Mouse (Mus musculus): ENCODE results near the gene Stat2. TPM values are rescaled to one million over a fixed set of nuclear protein-coding genes. Genes with fewer than 3 reads are reported as not detected.
A peak's percentile ranks its signal among the peaks of the same experiment; 100 is the strongest.
"Not testable (repeated sequence)": the region's sequence is repeated elsewhere in the genome, so short reads cannot be mapped to it uniquely, and the experiment has no call there.

Stat2 gene
- polyA plus RNA-seq, 1 experiment from 2014 or later, result 16.4 TPM

- Histone ChIP-seq H3K27me3 (replicated peaks; ENCODE audit: control insufficient read depth, insufficient read depth, low read length) (no peaks in the 10 kb centered on the region), H3K4me1 (ENCODE audit: control insufficient read depth, insufficient read depth, low read length) (peaks cover 7% of the 10 kb centered on the region), H3K4me2 (ENCODE audit: low read depth, low read length) (no peak overlapping the region), H3K9ac (ENCODE audit: low read depth, low read length) (no peak overlapping the region), H3K4me3 (ENCODE audit: low read length) (no peak overlapping the region), H3K36me3 (ENCODE audit: control insufficient read depth, insufficient read depth, low read length) (no peaks in the 10 kb centered on the region), H3K27ac (ENCODE audit: low read length) (no peak overlapping the region), H3K9me3 (ENCODE audit: control insufficient read depth, low read length) (no peaks in the 10 kb centered on the region)
- no peak for ATAC-seq
- 86% methylated on average over 16 of the region's 16 CpGs for WGBS
These were observed 1.0 kb upstream of the Stat2 start for GRCm38 (mm10) chr10:128269206-128269910.

DNA sequence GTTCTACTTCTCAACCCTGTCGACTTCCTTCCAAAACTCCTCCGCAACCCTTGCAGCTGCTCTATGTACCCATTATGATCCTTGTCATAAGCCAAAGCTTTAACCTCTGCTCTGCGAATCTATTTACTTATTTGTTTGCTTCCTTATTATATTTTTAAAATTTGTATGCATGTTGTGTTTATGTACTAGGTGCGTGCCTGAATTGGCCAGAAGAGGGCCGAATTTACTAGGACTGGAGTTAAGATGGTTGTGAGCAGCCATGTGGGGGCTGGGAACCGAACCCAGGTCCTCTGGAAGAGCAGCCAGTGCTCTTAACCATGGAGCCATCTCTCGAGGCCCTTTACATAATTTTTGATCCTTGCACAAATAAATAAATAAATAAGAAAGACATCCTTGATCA lies 507 bp downstream of the Stat2 start:
- peak overlapping the region; percentile 81 for H3K9ac ChIP-seq (ENCODE audit: low read depth, low read length)
- H3K36me3 ChIP-seq (ENCODE audit: control insufficient read depth, insufficient read depth, low read length), result no peaks in the 10 kb centered on the region
- ATAC-seq, result no peak
- no peaks in the 10 kb centered on the region for H3K27me3 ChIP-seq (replicated peaks; ENCODE audit: control insufficient read depth, insufficient read depth, low read length)
- H3K27ac ChIP-seq (ENCODE audit: low read length), result peak overlapping the region; percentile 73
- peaks cover 7% of the 10 kb centered on the region for H3K4me1 ChIP-seq (ENCODE audit: control insufficient read depth, insufficient read depth, low read length)
- H3K9me3 ChIP-seq (ENCODE audit: control insufficient read depth, low read length), result no peaks in the 10 kb centered on the region
- H3K4me3 ChIP-seq (ENCODE audit: low read length), result peak overlapping the region; percentile 75
- peak overlapping the region; percentile 65 for H3K4me2 ChIP-seq (ENCODE audit: low read depth, low read length)
- WGBS, result 41% methylated on average over 7 of the region's 7 CpGs

- Histone ChIP-seq H3K36me3 (ENCODE audit: control insufficient read depth, insufficient read depth, low read length) (no peaks in the 10 kb centered on the region), H3K27ac (ENCODE audit: low read length) (no peak overlapping the region), H3K4me2 (ENCODE audit: low read depth, low read length) (no peak overlapping the region), H3K4me1 (ENCODE audit: control insufficient read depth, insufficient read depth, low read length) (peaks cover 7% of the 10 kb centered on the region), H3K4me3 (ENCODE audit: low read length) (no peak overlapping the region), H3K9me3 (ENCODE audit: control insufficient read depth, low read length) (no peaks in the 10 kb centered on the region), H3K27me3 (replicated peaks; ENCODE audit: control insufficient read depth, insufficient read depth, low read length) (no peaks in the 10 kb centered on the region), H3K9ac (ENCODE audit: low read depth, low read length) (no peak overlapping the region)
- no peak for ATAC-seq
- 65% methylated on average over 2 of the region's 2 CpGs for WGBS
These were observed 1.5 kb downstream of the Stat2 start for GRCm38 (mm10) chr10:128271883-128272282.

DNA sequence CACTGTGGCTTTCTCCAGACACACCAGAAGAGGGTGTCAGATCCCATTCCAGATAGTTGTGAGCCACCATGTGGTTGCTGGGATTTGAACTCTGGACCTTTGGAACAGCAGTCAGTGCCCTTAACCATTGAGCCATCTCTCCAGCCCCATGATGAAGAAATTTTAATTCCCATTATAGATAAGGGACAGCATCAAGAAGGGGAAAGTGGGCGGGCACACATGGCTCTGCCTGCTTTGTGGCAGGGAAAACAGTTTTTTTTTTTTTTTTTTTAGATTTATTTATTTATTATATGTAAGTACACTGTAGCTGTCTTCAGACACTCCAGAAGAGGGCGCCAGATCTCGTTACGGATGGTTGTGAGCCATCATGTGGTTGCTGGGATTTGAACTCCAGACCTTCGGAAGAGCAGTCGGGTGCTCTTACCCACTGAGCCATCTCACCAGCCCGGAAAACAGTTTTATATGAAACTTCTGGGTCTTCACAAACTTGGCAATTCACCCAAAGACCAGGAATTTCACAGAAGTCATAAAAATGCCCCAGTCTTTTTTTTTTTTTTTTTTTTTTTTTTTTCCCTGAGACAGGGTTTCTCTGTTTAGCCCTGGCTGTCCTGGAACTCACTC lies 2.6 kb downstream of the Stat2 start:
- not testable (repeated sequence) for H3K4me1 ChIP-seq (ENCODE audit: control insufficient read depth, insufficient read depth, low read length); H3K9ac ChIP-seq (ENCODE audit: low read depth, low read length); H3K4me2 ChIP-seq (ENCODE audit: low read depth, low read length); H3K9me3 ChIP-seq (ENCODE audit: control insufficient read depth, low read length); ATAC-seq; H3K4me3 ChIP-seq (ENCODE audit: low read length); H3K36me3 ChIP-seq (ENCODE audit: control insufficient read depth, insufficient read depth, low read length); H3K27me3 ChIP-seq (replicated peaks; ENCODE audit: control insufficient read depth, insufficient read depth, low read length); H3K27ac ChIP-seq (ENCODE audit: low read length)
- 91% methylated on average over 4 of the region's 7 CpGs for WGBS

DNA sequence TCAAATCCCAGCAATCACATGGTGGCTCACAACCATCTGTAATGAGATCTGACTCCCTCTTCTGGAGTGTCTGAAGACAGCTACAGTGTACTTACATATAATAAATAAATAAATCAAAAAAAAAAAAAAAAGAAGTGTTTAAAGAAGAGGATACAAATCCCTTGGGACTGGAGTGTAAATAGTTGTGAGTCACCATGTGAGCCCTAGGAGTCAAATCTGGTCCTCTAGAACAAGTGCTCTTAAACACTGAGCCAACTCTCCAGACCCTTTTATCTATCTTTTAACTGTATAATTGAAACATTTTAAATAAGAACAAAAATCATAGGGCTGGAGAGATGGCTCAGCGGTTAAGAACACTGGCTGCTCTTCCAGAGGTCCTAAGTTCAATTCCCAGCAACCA lies 5.0 kb downstream of the Stat2 start:
- H3K27ac ChIP-seq (ENCODE audit: low read length); H3K4me1 ChIP-seq (ENCODE audit: control insufficient read depth, insufficient read depth, low read length); H3K4me3 ChIP-seq (ENCODE audit: low read length); H3K4me2 ChIP-seq (ENCODE audit: low read depth, low read length); H3K27me3 ChIP-seq (replicated peaks; ENCODE audit: control insufficient read depth, insufficient read depth, low read length); H3K9me3 ChIP-seq (ENCODE audit: control insufficient read depth, low read length); ATAC-seq; H3K9ac ChIP-seq (ENCODE audit: low read depth, low read length); H3K36me3 ChIP-seq (ENCODE audit: control insufficient read depth, insufficient read depth, low read length): not testable (repeated sequence)
- WGBS, result 96% methylated on average over 1 of the region's 1 CpGs

DNA sequence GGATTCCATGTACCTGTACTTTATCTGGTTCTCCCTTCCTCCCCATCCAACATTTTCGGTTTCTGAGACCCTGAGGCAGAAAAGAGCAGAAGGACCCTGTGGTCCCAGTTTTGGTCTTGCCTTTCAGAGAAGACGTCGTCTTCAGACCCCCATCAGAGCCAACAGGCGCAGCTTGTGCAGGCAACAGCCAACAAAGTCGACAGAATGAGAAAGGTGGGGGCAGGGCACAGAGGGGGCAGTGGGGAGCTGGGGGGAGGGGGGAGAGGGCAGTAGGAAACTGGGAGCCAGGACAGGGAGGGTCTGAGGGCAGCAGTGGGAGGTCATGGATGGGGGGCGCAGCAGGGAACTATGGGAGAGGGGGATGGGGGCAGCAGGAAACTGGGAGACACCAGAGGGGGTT lies 7.8 kb downstream of the Stat2 start:
- 69% methylated on average over 6 of the region's 6 CpGs for WGBS
- Histone ChIP-seq H3K4me1 (ENCODE audit: control insufficient read depth, insufficient read depth, low read length) (no peaks in the 10 kb centered on the region), H3K9me3 (ENCODE audit: control insufficient read depth, low read length) (no peaks in the 10 kb centered on the region), H3K4me2 (ENCODE audit: low read depth, low read length) (no peak overlapping the region), H3K9ac (ENCODE audit: low read depth, low read length) (no peak overlapping the region), H3K27me3 (replicated peaks; ENCODE audit: control insufficient read depth, insufficient read depth, low read length) (no peaks in the 10 kb centered on the region), H3K4me3 (ENCODE audit: low read length) (no peak overlapping the region), H3K27ac (ENCODE audit: low read length) (no peak overlapping the region), H3K36me3 (ENCODE audit: control insufficient read depth, insufficient read depth, low read length) (peaks cover 11% of the 10 kb centered on the region)
- ATAC-seq, result no peak

GRCm38 (mm10) chr10:128280943-128281342 lies 10.6 kb downstream of the Stat2 start:
- Histone ChIP-seq H3K36me3 (ENCODE audit: control insufficient read depth, insufficient read depth, low read length) (peaks cover 19% of the 10 kb centered on the region), H3K4me2 (ENCODE audit: low read depth, low read length) (no peak overlapping the region), H3K9me3 (ENCODE audit: control insufficient read depth, low read length) (no peaks in the 10 kb centered on the region), H3K27me3 (replicated peaks; ENCODE audit: control insufficient read depth, insufficient read depth, low read length) (no peaks in the 10 kb centered on the region), H3K4me3 (ENCODE audit: low read length) (no peak overlapping the region), H3K9ac (ENCODE audit: low read depth, low read length) (no peak overlapping the region), H3K27ac (ENCODE audit: low read length) (peak overlapping the region; percentile 64), H3K4me1 (ENCODE audit: control insufficient read depth, insufficient read depth, low read length) (no peaks in the 10 kb centered on the region)
- 66% methylated on average over 6 of the region's 6 CpGs for WGBS
- peak; percentile 90 for ATAC-seq

- 0 out of 2 replicates have a peak overlapping the region, but pooled peaks have one; percentile 31 for H3K27ac ChIP-seq (ENCODE audit: low read length)
- no peak overlapping the region for H3K9ac ChIP-seq (ENCODE audit: low read depth, low read length)
- H3K36me3 ChIP-seq (ENCODE audit: control insufficient read depth, insufficient read depth, low read length), result peaks cover 19% of the 10 kb centered on the region
- H3K4me3 ChIP-seq (ENCODE audit: low read length), result no peak overlapping the region
- H3K27me3 ChIP-seq (replicated peaks; ENCODE audit: control insufficient read depth, insufficient read depth, low read length), result no peaks in the 10 kb centered on the region
- no peak overlapping the region for H3K4me2 ChIP-seq (ENCODE audit: low read depth, low read length)
- no peaks in the 10 kb centered on the region for H3K9me3 ChIP-seq (ENCODE audit: control insufficient read depth, low read length)
- H3K4me1 ChIP-seq (ENCODE audit: control insufficient read depth, insufficient read depth, low read length), result no peaks in the 10 kb centered on the region
- WGBS, result 92% methylated on average over 14 of the region's 14 CpGs
- ATAC-seq, result no peak
These were observed 11.3 kb downstream of the Stat2 start for GRCm38 (mm10) chr10:128281682-128282081.

GRCm38 (mm10) chr10:128282886-128283450 lies 12.6 kb downstream of the Stat2 start:
- Histone ChIP-seq H3K9ac (ENCODE audit: low read depth, low read length) (no peak overlapping the region), H3K27ac (ENCODE audit: low read length) (no peak overlapping the region), H3K36me3 (ENCODE audit: control insufficient read depth, insufficient read depth, low read length) (peaks cover 16% of the 10 kb centered on the region), H3K4me2 (ENCODE audit: low read depth, low read length) (no peak overlapping the region), H3K9me3 (ENCODE audit: control insufficient read depth, low read length) (no peaks in the 10 kb centered on the region), H3K27me3 (replicated peaks; ENCODE audit: control insufficient read depth, insufficient read depth, low read length) (no peaks in the 10 kb centered on the region), H3K4me1 (ENCODE audit: control insufficient read depth, insufficient read depth, low read length) (no peaks in the 10 kb centered on the region), H3K4me3 (ENCODE audit: low read length) (no peak overlapping the region)
- WGBS, result 85% methylated on average over 20 of the region's 20 CpGs
- ATAC-seq, result no peak
